Mouse (Mus musculus): Measurements from ENCODE around the gene Ppp1r14a. TPM values are rescaled to one million over a fixed set of nuclear protein-coding genes. Genes with fewer than 3 reads are reported as not detected.
A peak's percentile ranks its signal among the peaks of the same experiment; 100 is the strongest.

The Ppp1r14a gene
- 10 to 100 TPM; 20.8 to 21.6 TPM for total RNA-seq (2021)
- long read RNA-seq, experiment 1, transcript Ppp1r14a-201 (4 exons, 950 nt) = major isoform, 8 of 10 reads
- long read RNA-seq, experiment 1, partial matches to known transcripts = 1 of 10 reads
- long read RNA-seq, experiment 1, other reads (novel, unspliced or antisense) = 1 of 10 reads
- long read RNA-seq, experiment 2, transcript Ppp1r14a-201 (4 exons, 950 nt) = major isoform, 10 of 11 reads
- long read RNA-seq, experiment 2, partial matches to known transcripts = 1 of 11 reads
- long read RNA-seq, experiment 2, other reads (novel, unspliced or antisense) = 0 of 11 reads

DNA sequence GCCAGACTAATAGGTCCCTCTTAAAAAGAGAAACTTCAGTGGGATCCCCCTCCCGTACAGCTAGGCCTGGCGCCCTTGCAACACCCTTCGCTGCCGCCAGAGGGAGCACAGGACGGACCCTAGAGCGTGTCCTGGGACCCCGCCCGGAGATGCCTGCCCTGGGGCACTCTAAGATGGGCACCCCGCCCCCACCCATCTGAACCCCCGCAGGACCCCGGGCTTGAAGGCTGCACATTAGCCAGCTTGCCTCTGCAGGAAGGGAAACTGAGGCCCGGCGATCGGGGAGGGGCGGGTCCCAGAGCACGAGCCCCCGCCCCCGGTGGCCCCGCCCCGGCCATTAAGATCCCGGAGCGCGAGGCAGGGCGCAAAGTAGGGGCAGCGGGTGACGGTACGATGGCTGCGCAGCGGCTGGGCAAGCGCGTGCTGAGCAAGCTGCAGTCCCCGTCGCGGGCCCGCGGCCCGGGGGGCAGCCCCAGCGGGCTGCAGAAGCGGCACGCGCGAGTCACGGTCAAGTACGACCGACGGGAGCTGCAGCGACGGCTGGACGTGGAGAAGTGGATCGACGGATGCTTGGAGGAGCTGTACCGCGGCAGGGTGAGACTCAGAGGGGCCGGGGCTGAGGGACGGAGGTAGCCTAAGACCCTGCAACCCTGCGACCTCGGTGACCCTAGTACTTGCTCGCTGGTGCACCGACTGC is at the start of gene Ppp1r14a:
Gene Ppp1r14a, plus strand, starts transcription at position 367 of the 697 bp plus-strand sequence.
- Histone ChIP-seq H3K4me3 (peak within 1 kb of the TSS; percentile 55), H3K27ac (peak within 1 kb of the TSS; percentile 86)
- peak in 1 of 2 experiments; percentile 66 for DNase-seq (ENCODE audit: low spot score in 2 of 2)
- peak; percentile 97 for TF ChIP-seq CTCF (conservative IDR thresholded peaks at IDR 0.05)

GRCm38 (mm10) chr7:29244732-29245416 is 44.2 kb upstream of the Ppp1r14a start:
- DNase-seq (ENCODE audit: low spot score in 2 of 2) = no peak
- peak; percentile 71 for TF ChIP-seq CTCF (conservative IDR thresholded peaks at IDR 0.05)

GRCm38 (mm10) chr7:29246015-29246414 is 43.1 kb upstream of the Ppp1r14a start:
- no peak for TF ChIP-seq CTCF (conservative IDR thresholded peaks at IDR 0.05)

More at GRCm38 (mm10) chr7:29244732-29245416, 44.2 kb upstream of the Ppp1r14a start:
- H3K27ac ChIP-seq = no peak overlapping the region
- no peak overlapping the region for H3K4me3 ChIP-seq

GRCm38 (mm10) chr7:29246619-29247313 is 42.3 kb upstream of the Ppp1r14a start:
- DNase-seq (ENCODE audit: low spot score in 2 of 2) = no peak
- no peak overlapping the region for H3K27ac ChIP-seq
- H3K4me3 ChIP-seq = no peak overlapping the region
- TF ChIP-seq CTCF (conservative IDR thresholded peaks at IDR 0.05) = no peak

More at GRCm38 (mm10) chr7:29246015-29246414, 43.1 kb upstream of the Ppp1r14a start:
- no peak overlapping the region for H3K4me3 ChIP-seq
- no peak overlapping the region for H3K27ac ChIP-seq
- no peak for DNase-seq (ENCODE audit: low spot score in 2 of 2)

- TF ChIP-seq CTCF (conservative IDR thresholded peaks at IDR 0.05) = peak; percentile 95
- DNase-seq (ENCODE audit: low spot score in 2 of 2) = peak; percentile 63 to 87
- Histone ChIP-seq H3K4me3 (no peak overlapping the region), H3K27ac (no peak overlapping the region)
These were observed 41.8 kb upstream of the Ppp1r14a start for GRCm38 (mm10) chr7:29247314-29247700.

DNA sequence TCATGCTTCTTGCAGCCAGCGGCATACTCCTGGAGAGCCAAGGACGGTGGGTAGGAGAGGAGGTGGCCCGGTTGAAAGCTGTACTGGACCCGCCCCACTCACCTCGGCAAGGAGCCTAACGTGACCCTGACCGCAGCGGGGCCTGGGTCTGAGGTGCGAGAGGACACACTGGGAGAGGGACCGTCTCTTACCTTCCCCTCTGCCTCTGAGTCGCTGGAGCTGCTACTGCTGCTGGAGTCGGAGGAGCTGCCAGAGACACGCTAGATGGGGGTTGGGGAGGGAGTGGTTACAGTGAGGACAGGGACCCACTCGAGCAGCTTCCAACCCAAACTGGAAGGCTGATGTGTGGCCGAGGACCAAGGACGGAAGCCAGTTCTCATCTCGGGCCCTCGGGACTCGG is 41.4 kb upstream of the Ppp1r14a start:
- peak overlapping the region; percentile 22; the same call in 1 of the 2 replicates for H3K4me3 ChIP-seq
- DNase-seq (ENCODE audit: low spot score in 2 of 2) = no peak

DNA sequence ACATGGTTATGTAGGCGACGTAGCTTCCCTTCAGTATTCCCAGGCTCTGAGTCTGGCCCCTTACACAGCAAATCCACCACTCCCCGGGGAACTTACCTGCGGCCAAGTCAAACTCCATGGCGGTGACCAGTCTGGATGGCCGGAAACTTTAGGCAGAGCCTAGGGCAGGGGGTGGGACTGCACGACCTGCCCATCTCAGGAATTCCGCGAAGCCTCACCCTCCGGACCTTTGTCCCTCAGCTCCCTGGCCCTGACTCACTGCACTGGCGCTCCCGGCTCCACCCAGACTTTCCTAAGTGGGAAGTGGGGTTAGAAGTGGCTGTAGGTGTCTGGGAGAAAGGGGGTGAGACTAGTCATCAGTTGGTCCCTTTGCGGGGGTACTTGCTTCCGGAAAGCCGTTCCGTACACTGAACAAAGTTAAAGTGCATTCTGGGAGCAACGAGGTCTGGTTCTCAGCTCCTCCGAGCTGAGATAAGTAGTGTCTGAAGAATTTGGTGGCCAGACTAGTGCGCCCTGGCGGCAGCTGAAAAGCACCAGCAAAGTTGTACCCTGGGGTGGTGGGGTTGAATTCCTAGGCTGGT is 40.8 kb upstream of the Ppp1r14a start, which contains the start of gene 2200002D01Rik:
Gene 2200002D01Rik, minus strand, starts transcription at position 206 of the 581 bp plus-strand sequence.
- no peak for DNase-seq (ENCODE audit: low spot score in 2 of 2)
- Histone ChIP-seq H3K27ac (no peak within 1 kb of the TSS), H3K4me3 (peak within 1 kb of the TSS; percentile 22; the same call in 1 of the 2 replicates)
- 0 out of 2 replicates have a peak, but pooled peaks have one; percentile 9 for TF ChIP-seq CTCF (conservative IDR thresholded peaks at IDR 0.05)

More for the DNA sequence above, 41.4 kb upstream of the Ppp1r14a start:
- no peak; the same call in 1 of the 2 replicates for TF ChIP-seq CTCF (conservative IDR thresholded peaks at IDR 0.05)
- H3K27ac ChIP-seq = no peak overlapping the region

DNA sequence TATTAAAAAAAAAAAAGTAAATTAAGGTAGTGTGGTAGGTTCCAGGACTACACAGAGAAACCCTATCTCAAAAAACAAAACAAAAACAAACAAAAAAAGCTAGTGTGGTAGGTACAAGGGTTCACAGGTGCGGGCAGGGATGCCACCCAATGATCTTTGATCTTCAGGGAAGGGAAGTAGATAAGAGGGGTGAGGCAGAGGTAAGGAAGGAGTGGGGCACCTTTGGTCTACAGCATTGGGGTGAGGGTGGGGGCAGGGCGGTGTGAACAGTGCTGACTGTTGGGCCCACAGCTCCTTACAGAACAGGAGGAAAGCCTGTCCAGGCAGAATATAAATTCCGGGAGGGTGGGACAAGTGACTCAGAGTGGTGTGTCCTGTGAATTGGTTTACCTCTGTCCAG is 37.9 kb upstream of the Ppp1r14a start:
- DNase-seq (ENCODE audit: low spot score in 2 of 2) = no peak
- Histone ChIP-seq H3K27ac (no peak overlapping the region), H3K4me3 (no peak overlapping the region)
- no peak for TF ChIP-seq CTCF (conservative IDR thresholded peaks at IDR 0.05)

DNA sequence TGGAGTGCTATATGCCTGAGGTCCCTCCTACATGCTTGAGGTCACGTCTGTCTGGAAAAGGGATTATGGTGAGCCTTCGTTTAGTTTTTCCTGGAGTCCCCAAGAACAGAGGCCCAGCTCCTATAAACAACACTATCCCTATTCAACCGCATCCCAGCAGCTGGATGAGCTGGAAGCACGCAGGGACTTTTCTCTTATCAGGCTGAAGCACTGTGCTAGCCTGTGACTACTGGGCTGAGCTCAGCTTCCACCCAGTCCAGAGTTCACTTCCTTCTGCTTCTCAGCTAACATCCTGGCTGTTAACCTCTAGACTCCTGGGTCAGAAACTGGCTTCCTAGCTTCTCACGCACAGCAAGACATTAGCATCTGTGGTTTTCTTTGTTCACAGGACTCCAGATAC is 35.3 kb upstream of the Ppp1r14a start:
- no peak overlapping the region for H3K4me3 ChIP-seq
- no peak overlapping the region for H3K27ac ChIP-seq
- DNase-seq (ENCODE audit: low spot score in 2 of 2) = no peak
- no peak for TF ChIP-seq CTCF (conservative IDR thresholded peaks at IDR 0.05)

DNA sequence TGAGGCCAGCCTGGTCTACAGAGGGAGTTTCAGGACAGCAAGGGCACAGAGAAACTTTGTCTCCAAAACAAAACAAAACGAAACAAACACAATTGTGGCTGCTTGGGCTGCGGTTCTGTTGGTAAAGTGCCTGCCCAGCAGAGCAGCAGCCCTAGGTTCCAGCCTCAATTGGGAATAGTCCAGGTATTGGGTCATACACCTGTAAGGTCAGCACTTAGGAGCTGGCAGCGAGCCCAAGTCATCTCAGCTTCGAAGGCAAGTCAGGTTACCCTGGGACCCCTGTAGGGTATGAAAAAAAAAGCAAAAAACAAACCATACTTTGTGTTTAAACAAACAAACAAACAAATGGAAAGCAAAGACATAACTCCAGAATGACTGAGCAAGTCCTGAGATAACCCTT is 33.2 kb upstream of the Ppp1r14a start:
- TF ChIP-seq CTCF (conservative IDR thresholded peaks at IDR 0.05) = no peak
- Histone ChIP-seq H3K27ac (no peak overlapping the region), H3K4me3 (no peak overlapping the region)
- DNase-seq (ENCODE audit: low spot score in 2 of 2) = no peak

DNA sequence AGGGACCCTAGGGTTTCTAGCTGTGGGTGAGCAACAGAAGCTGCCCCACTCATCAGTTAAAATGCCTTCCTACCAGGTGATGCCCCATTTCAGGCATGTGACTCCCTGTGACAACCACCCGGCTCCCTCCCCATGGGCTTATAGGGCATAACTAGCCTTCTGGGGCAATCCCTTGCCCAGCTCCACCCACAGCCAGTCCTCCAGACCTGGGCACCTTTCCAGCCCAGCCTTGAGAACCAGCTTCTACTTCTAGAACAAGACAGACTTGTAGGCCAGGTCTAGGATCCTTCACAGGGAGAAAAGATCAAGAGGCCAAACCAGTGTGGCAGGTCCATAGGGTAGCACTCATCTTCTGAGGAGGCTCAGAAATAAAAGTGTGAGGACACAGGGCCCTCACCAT is 31.7 kb upstream of the Ppp1r14a start:
- Histone ChIP-seq H3K4me3 (no peak overlapping the region), H3K27ac (no peak overlapping the region)
- DNase-seq (ENCODE audit: low spot score in 2 of 2) = no peak
- TF ChIP-seq CTCF (conservative IDR thresholded peaks at IDR 0.05) = no peak
